Mouse (Mus musculus): ENCODE measurements at regions not wholly inside any gene's neighbourhood (a gene's known extent, or its start where the extent isn't known, plus 50 kb on each side); places are given as distances from the start of the nearest gene placed in this dataset.

GRCm38 (mm10) chrX:166801017-166801416 lies 215.5 kb upstream of the Egfl6 start:
- TF ChIP-seq GATA1 (IDR thresholded peaks at IDR 0.05; ENCODE audit: borderline replicate concordance, low read length) = no peak
- TF ChIP-seq FLI1 (IDR thresholded peaks at IDR 0.05; ENCODE audit: low read length) = no peak
